Mouse (Mus musculus) liver, embryonic 14.5 days (tissue): ENCODE data around the gene Gabrr2. TPM values are rescaled to one million over a fixed set of nuclear protein-coding genes. Genes with fewer than 3 reads are reported as not detected.
A peak's percentile ranks its signal among the peaks of the same experiment; 100 is the strongest.

Experiments
- ATAC-seq: fragments of 200-750 bp; cut with Nextera tagmentation; 2 replicates; pipeline ENCODE4 v1.8.0; 2017; ENCODE audit warnings: moderate number of reproducible peaks, mild to moderate bottlenecking, moderate library complexity; ENCODE audit not compliant: insufficient read depth
- DNase-seq, 3 experiments: peaks; one replicate each; pipeline ENCODE4 v3.0.0-alpha.2; 2012 to 2013; ENCODE audit warnings: low read depth in 3 of 3, low spot score in 3 of 3
- H3K27ac ChIP-seq: fragments of 300-500 bp; sonication (generic); 2 replicates; pipeline ENCODE4 v1.5.1; 2014; ENCODE audit warnings: moderate library complexity, mild to moderate bottlenecking, control low read depth, inconsistent platforms
- H3K27me3 ChIP-seq: fragments of 300-500 bp; sonication (generic); 2 replicates; pipeline ENCODE4 v1.6.1; 2014; ENCODE audit warnings: mild to moderate bottlenecking, low read length, moderate library complexity; ENCODE audit not compliant: control insufficient read depth, insufficient read depth
- H3K36me3 ChIP-seq: fragments of 300-500 bp; sonication (generic); replicated peaks from 2 replicates; pipeline ENCODE4 v1.6.1; 2014; ENCODE audit warnings: low read depth; ENCODE audit not compliant: control insufficient read depth, insufficient read depth
- H3K4me1 ChIP-seq, 2 experiments: fragments of 200-500 bp in 1 of 2; fragments of 300-500 bp in 1 of 2; sonication (generic) in 1 of 2; replicated peaks; 2 replicates each; pipeline ENCODE4 v1.6.1; 2012 to 2014; ENCODE audit warnings: antibody characterized with exemption in 1 of 2, inconsistent platforms in 1 of 2, low read length in 1 of 2; ENCODE audit not compliant: control insufficient read depth in 2 of 2, insufficient read depth in 2 of 2
- H3K4me2 ChIP-seq: fragments of 300-500 bp; sonication (generic); 2 replicates; pipeline ENCODE4 v1.6.1; 2014; ENCODE audit warnings: low read depth, mild to moderate bottlenecking, control low read depth, moderate library complexity
- H3K4me3 ChIP-seq, 2 experiments: fragments of 200-500 bp in 1 of 2; fragments of 300-500 bp in 1 of 2; sonication (generic) in 1 of 2; 2 replicates each; pipeline ENCODE4 v1.5.1; 2012 to 2014; ENCODE audit warnings: low read depth in 2 of 2, low read length in 2 of 2, mild to moderate bottlenecking in 2 of 2, control low read depth in 1 of 2, inconsistent platforms in 1 of 2, moderate library complexity in 1 of 2; ENCODE audit not compliant: insufficient read depth in 1 of 2
- H3K9ac ChIP-seq: fragments of 300-500 bp; sonication (generic); replicated peaks from 2 replicates; pipeline ENCODE4 v1.6.1; 2014; ENCODE audit warnings: mild to moderate bottlenecking, control low read depth, moderate library complexity
- H3K9me3 ChIP-seq: fragments of 300-500 bp; sonication (generic); 2 replicates; pipeline ENCODE4 v1.6.1; 2016; ENCODE audit warnings: low read length, mixed read lengths; ENCODE audit not compliant: control insufficient read depth
- CTCF ChIP-seq: IDR thresholded peaks from 2 replicates; pipeline ENCODE4 v1.5.1; 2016; ENCODE audit warnings: antibody characterized with exemption, low read depth, control low read depth
- EP300 ChIP-seq: IDR thresholded peaks from 2 replicates; pipeline ENCODE4 v1.6.1; 2016; ENCODE audit warnings: antibody characterized with exemption, low read depth
- WGBS: fragments of 180-500 bp; shearing (Covaris S2); extraction: QIAGEN DNeasy Blood & Tissue Kit; methylation state at CpG from one replicate; pipeline ENCODE4 v1.1.7; 2014; ENCODE audit not compliant: insufficient replicate concordance; 5-methylcytosine and 5-hydroxymethylcytosine counted together
- polyA plus RNA-seq, 2 experiments: library from polyadenylated mRNA; depleted of rRNA in 1 of 2; stranded (reverse) in 1 of 2; unstranded in 1 of 2; fragments of >200 nt; fragmentation: Nextera tagmentation in 1 of 2; extraction: Ambion mirVana in 1 of 2; gene quantifications; 2 replicates each; pipeline versions ENCODE4 v1.2.1 to v1.2.3; 2012 to 2014

Gabrr2 gene
- polyA plus RNA-seq, 2 experiments = 0.06 TPM; not detected in 1

- ATAC-seq = no peak
These were observed 1.6 kb upstream of the Gabrr2 start for GRCm38 (mm10) chr4:33061158-33061557.

GRCm38 (mm10) chr4:33064986-33065385, 2.2 kb downstream of the Gabrr2 start:
- TF ChIP-seq EP300 = no peak
- TF ChIP-seq CTCF = no peak
- no peaks in the 10 kb centered on the region for H3K36me3 ChIP-seq
- no peaks in the 10 kb centered on the region for H3K27me3 ChIP-seq
- no peak overlapping the region for H3K9ac ChIP-seq
- DNase-seq = no peak
- H3K9me3 ChIP-seq = no peaks in the 10 kb centered on the region
- 61% methylated on average over 6 of the region's 6 CpGs for WGBS
- H3K4me2 ChIP-seq = no peak overlapping the region
- no peaks in the 10 kb centered on the region for H3K4me1 ChIP-seq
- no peak overlapping the region for H3K27ac ChIP-seq
- H3K4me3 ChIP-seq = no peak overlapping the region
- ATAC-seq = no peak

More at GRCm38 (mm10) chr4:33061158-33061557, 1.6 kb upstream of the Gabrr2 start:
- H3K9ac ChIP-seq = no peak overlapping the region
- DNase-seq = no peak
- H3K27ac ChIP-seq = no peak overlapping the region
- TF ChIP-seq CTCF = no peak
- no peaks in the 10 kb centered on the region for H3K27me3 ChIP-seq
- no peaks in the 10 kb centered on the region for H3K4me1 ChIP-seq
- no peak overlapping the region for H3K4me3 ChIP-seq
- H3K9me3 ChIP-seq = no peaks in the 10 kb centered on the region
- no peak overlapping the region for H3K4me2 ChIP-seq
- WGBS = 30% methylated on average over 7 of the region's 7 CpGs
- no peaks in the 10 kb centered on the region for H3K36me3 ChIP-seq

GRCm38 (mm10) chr4:33066223-33066960, 3.6 kb downstream of the Gabrr2 start:
- Histone ChIP-seq H3K36me3 (no peaks in the 10 kb centered on the region), H3K27ac (no peak overlapping the region), H3K9me3 (no peaks in the 10 kb centered on the region), H3K4me2 (peak overlapping the region; percentile 26; the same call in 1 of the 2 replicates), H3K4me1 (no peaks in the 10 kb centered on the region), H3K27me3 (no peaks in the 10 kb centered on the region), H3K4me3 (no peak overlapping the region), H3K9ac (no peak overlapping the region)
- DNase-seq (no peak), ATAC-seq (no peak)
- 50% methylated on average over 14 of the region's 14 CpGs for WGBS
- TF ChIP-seq EP300 (no peak), CTCF (no peak)

DNA sequence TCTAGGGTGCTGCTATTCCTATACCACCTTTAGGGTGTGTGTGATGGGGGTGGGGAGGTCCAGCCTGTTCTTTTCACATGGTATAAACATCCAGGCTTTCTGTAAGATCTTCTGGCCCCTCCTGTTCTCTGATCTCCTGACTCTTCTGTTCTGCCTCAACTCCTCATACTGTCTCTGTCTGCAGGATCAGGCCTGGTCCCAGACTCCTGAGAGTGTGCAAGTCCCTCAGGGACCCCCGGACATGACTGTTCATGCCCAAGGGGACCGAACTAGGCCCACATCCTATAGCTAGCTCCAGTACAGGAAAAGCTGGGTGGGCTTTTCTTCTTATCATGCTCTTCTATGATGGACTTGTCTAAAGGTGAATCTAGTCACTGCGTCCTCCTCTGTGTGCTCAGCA, 4.5 kb downstream of the Gabrr2 start:
- Histone ChIP-seq H3K9ac (no peak overlapping the region), H3K27ac (no peak overlapping the region), H3K36me3 (no peaks in the 10 kb centered on the region), H3K4me1 (peaks cover 2 to 5% of the 10 kb centered on the region in 2 experiments), H3K4me2 (no peak overlapping the region), H3K4me3 (no peak overlapping the region), H3K27me3 (no peaks in the 10 kb centered on the region), H3K9me3 (no peaks in the 10 kb centered on the region)
- ATAC-seq (no peak), DNase-seq (no peak)
- TF ChIP-seq CTCF (no peak), EP300 (no peak)
- 69% methylated on average over 3 of the region's 3 CpGs for WGBS

DNA sequence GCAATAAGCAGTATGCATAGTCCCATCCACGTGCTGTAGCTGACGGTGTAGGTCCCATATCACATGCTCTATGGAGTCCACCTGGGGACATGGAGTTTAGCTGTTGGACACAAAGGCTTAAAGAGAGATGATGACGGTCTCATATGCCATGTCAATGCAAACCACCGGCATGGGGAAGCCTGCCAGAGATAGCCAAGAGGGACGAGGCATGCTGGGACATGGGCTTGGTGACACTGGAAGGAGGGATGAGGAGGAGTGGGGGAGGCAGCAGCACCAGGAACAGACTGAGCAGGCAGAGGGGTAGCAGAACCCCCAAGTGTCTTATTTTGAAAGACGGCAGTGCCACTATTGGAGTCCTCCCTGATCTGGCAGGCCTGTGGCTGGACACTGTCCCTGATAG, 5.0 kb downstream of the Gabrr2 start:
- Histone ChIP-seq H3K9me3 (no peaks in the 10 kb centered on the region), H3K4me3 (no peak overlapping the region), H3K27me3 (no peaks in the 10 kb centered on the region), H3K9ac (no peak overlapping the region), H3K4me1 (peaks cover 7 to 10% of the 10 kb centered on the region in 2 experiments), H3K4me2 (no peak overlapping the region), H3K36me3 (no peaks in the 10 kb centered on the region), H3K27ac (no peak overlapping the region)
- WGBS = 62% methylated on average over 6 of the region's 6 CpGs
- ATAC-seq (no peak), DNase-seq (no peak)
- TF ChIP-seq EP300 (no peak), CTCF (no peak)
